Mouse (Mus musculus) limb, embryonic 15.5 days (tissue): Measurements from ENCODE around the gene Ushbp1. TPM values are rescaled to one million over a fixed set of nuclear protein-coding genes. Genes with fewer than 3 reads are reported as not detected.

Source experiments
- ATAC-seq: fragments of 200-750 bp; cut with Nextera tagmentation; 2 replicates; pipeline ENCODE4 v1.8.0; 2017; ENCODE audit warnings: low read depth, moderate TSS enrichment; ENCODE audit not compliant: insufficient number of reproducible peaks, low FRiP score, low TSS enrichment
- H3K27ac ChIP-seq: fragments of 300-500 bp; sonication (generic); 2 replicates; pipeline ENCODE4 v1.5.1; 2015; ENCODE audit warnings: moderate library complexity, mild to moderate bottlenecking, inconsistent platforms
- H3K27me3 ChIP-seq: fragments of 300-500 bp; sonication (generic); 2 replicates; pipeline ENCODE4 v1.6.1; 2015; ENCODE audit warnings: inconsistent platforms
- H3K36me3 ChIP-seq: fragments of 300-500 bp; sonication (generic); 2 replicates; pipeline ENCODE4 v1.6.1; 2015; ENCODE audit warnings: inconsistent platforms
- H3K4me1 ChIP-seq: fragments of 300-500 bp; sonication (generic); 2 replicates; pipeline ENCODE4 v1.6.1; 2015; ENCODE audit warnings: inconsistent platforms
- H3K4me2 ChIP-seq: fragments of 300-500 bp; sonication (generic); 2 replicates; pipeline ENCODE4 v1.6.1; 2015; ENCODE audit warnings: mild to moderate bottlenecking, inconsistent platforms
- H3K4me3 ChIP-seq: fragments of 300-500 bp; sonication (generic); 2 replicates; pipeline ENCODE4 v1.5.1; 2015; ENCODE audit warnings: mild to moderate bottlenecking, inconsistent platforms
- H3K9ac ChIP-seq: fragments of 300-500 bp; sonication (generic); 2 replicates; pipeline ENCODE4 v1.6.1; 2015; ENCODE audit warnings: inconsistent platforms
- H3K9me3 ChIP-seq: fragments of 300-500 bp; sonication (generic); 2 replicates; pipeline ENCODE4 v1.6.1; 2016; ENCODE audit warnings: inconsistent platforms
- WGBS: fragments of 180-500 bp; shearing (Covaris S2); methylation state at CpG from one replicate; pipeline ENCODE4 v1.1.7; 2015; 5-methylcytosine and 5-hydroxymethylcytosine counted together
- polyA plus RNA-seq: library from polyadenylated mRNA; unstranded; fragments of >200 nt; fragmentation: Nextera tagmentation; extraction: Ambion mirVana; gene quantifications from 2 replicates; pipeline ENCODE4 v1.2.1, GENCODE M21; 2015

The Ushbp1 gene
- polyA plus RNA-seq, 1 experiment from 2014 or later: 10.3 TPM

DNA sequence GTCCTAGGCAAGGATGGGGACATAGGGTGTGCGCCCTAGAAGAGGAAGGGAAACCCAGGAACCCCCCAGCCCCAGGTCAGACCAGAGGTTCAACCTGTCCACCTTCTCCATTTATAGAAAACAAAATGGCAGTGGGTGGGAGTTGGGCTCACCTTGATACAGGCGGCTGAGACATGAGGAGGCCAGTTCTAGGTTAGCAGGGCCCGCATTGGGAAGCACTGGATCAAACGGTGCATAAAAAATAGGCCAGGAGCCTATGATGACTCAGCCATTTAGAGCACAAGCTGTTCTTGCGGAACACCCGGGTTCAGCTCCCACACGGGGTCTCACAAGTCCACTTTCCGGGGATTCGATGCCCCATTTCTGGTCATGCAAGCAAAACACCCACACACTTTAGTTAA lies 9.3 kb upstream of the Ushbp1 start:
- no peak for ATAC-seq
- Histone ChIP-seq H3K9me3 (no peaks in the 10 kb centered on the region), H3K4me2 (no peak overlapping the region), H3K36me3 (peaks cover 21% of the 10 kb centered on the region), H3K27ac (no peak overlapping the region), H3K27me3 (no peaks in the 10 kb centered on the region), H3K9ac (no peak overlapping the region), H3K4me3 (no peak overlapping the region; the same call in 1 of the 2 replicates), H3K4me1 (peaks cover 21% of the 10 kb centered on the region)
- WGBS: 85% methylated on average over 9 of the region's 9 CpGs

DNA sequence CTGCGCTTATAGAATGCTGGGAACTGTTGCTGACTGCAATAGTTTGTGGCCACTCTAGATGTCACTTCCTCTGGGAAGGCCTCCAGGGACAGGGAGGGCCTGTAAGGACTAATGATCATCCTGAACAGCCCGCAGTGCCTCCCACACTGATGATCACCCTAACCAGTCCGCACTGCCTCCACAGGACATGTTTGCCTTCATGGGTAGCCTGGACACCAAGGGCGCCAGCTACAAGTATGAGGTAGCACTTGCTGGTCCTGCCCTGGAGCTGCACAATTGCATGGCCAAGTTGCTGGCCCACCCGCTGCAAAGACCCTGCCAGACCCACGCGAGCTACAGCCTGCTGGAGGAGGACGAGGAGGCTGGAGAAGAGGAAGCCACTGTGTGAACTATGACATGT lies 8.4 kb upstream of the Ushbp1 start:
- WGBS: 93% methylated on average over 8 of the region's 8 CpGs
- no peak overlapping the region for H3K4me2 ChIP-seq
- H3K36me3 ChIP-seq: peaks cover 22% of the 10 kb centered on the region
- H3K27me3 ChIP-seq: no peaks in the 10 kb centered on the region
- H3K9me3 ChIP-seq: no peaks in the 10 kb centered on the region
- H3K27ac ChIP-seq: no peak overlapping the region
- peaks cover 21% of the 10 kb centered on the region for H3K4me1 ChIP-seq
- H3K4me3 ChIP-seq: no peak overlapping the region
- H3K9ac ChIP-seq: no peak overlapping the region
- ATAC-seq: no peak

DNA sequence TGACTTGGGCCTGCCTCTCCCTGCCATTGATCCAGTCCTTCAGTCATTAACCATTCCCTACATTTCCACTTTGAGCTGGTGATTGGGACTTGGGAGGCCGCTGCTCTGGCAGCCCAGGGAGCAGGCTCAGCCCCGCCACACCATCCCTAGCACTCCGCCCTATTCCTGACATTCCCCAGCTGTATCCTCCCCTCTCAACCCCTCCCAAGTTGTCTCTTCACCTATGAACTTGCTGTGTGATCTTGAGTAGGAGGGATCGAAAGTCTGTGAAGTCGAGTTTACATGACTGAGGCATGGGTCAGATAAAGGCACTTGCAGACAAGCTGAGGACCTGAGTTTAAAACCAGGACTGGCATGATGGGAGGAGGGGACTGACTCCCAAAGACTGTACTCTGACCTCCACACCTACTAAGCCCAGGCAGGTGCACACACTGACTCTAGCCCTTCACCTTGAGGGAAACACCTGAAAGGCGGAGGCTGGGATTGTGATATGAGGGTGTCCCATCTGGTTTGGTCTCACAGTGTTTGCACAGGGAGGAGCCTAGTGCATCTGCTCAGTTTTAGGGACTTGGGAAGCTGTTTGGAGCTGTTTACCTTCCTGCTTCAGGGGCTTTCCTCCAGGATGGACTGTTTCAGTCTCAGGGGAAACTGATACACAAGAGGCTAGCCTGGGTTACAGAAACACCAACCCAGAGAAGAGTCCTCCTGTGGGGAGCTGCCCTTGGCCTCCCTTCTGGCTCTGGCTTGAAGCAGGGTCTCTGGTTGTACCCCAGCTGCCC lies 7.7 kb upstream of the Ushbp1 start:
- Histone ChIP-seq H3K4me1 (peaks cover 21% of the 10 kb centered on the region), H3K27me3 (no peaks in the 10 kb centered on the region), H3K4me2 (no peak overlapping the region), H3K36me3 (peaks cover 23% of the 10 kb centered on the region), H3K9me3 (no peaks in the 10 kb centered on the region), H3K27ac (no peak overlapping the region), H3K4me3 (no peak overlapping the region), H3K9ac (no peak overlapping the region)
- ATAC-seq: no peak
- 88% methylated on average over 6 of the region's 6 CpGs for WGBS

DNA sequence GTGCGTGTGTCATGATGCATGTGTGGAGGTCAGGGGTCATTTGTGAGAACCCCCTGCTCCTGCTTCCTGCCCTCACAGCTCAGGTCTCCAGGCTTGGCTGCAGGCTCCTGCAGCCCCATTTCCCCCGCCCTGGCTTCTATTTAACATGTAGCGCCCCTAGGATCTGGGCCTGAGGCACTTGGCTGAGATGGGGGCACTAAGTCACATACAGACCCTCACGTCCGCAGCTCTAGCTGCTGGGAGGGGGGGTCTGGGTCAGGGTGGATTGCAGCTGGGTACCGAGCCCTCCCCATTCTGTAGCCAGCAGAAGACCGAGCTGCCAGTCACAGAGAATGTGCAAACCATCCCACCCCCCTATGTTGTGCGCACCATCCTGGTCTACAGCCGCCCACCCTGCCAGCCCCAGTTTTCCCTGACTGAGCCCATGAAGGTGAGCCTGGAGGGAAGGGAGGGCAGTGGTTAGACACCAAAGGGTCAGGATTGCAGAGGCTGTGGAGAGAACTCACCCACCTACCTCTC lies 6.9 kb upstream of the Ushbp1 start:
- Histone ChIP-seq H3K4me1 (peaks cover 25% of the 10 kb centered on the region), H3K36me3 (peaks cover 24% of the 10 kb centered on the region), H3K9me3 (no peaks in the 10 kb centered on the region), H3K27ac (no peak overlapping the region), H3K27me3 (no peaks in the 10 kb centered on the region), H3K4me3 (no peak overlapping the region), H3K9ac (no peak overlapping the region), H3K4me2 (no peak overlapping the region)
- WGBS: 92% methylated on average over 9 of the region's 9 CpGs
- ATAC-seq: no peak

DNA sequence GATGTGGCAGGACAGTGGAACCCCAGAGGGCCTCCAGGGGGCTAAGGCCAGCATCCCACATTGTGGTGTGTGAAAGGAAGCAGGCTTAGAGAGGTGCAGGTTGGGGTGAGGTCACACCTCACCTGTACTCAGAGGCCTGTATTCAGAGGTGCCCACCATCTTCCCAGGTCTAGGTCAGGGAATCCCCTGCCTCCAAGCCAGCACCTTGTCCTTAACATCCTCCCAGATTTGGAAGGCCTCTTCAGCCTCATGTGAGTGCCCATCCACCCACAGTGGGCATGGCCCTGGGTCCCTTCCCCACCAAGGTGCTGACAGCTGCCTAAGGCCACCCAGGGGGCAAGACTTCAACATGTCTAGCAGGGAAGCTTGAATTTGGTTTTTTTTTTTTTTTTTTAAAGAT lies 5.9 kb upstream of the Ushbp1 start:
- no peak overlapping the region for H3K4me3 ChIP-seq
- no peaks in the 10 kb centered on the region for H3K9me3 ChIP-seq
- no peak for ATAC-seq
- H3K9ac ChIP-seq: no peak overlapping the region
- H3K27ac ChIP-seq: no peak overlapping the region
- H3K4me1 ChIP-seq: peaks cover 20% of the 10 kb centered on the region
- no peaks in the 10 kb centered on the region for H3K27me3 ChIP-seq
- no peak overlapping the region for H3K4me2 ChIP-seq
- peaks cover 24% of the 10 kb centered on the region for H3K36me3 ChIP-seq

DNA sequence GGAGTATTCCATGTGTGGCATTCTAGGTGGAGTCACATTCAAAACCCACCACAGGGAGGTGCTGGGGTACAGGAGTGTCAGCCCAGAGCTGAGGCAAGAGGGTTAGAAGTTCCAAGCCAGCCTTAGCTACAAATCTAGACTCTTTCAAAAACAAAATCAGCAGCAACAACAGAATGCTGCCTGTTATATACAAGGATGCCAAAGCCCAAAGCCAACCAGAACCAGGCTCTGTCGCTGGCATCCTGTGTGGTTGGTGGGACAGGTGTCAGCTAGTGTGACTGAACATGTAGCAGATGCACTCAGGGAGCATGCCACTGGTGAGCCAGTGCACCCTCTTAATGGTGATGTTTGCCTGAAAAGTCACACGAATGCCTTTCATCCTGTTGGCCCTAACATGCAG lies 5.2 kb upstream of the Ushbp1 start:
- 79% methylated on average over 2 of the region's 2 CpGs for WGBS
- H3K36me3 ChIP-seq: peaks cover 24% of the 10 kb centered on the region
- no peak for ATAC-seq
- no peaks in the 10 kb centered on the region for H3K9me3 ChIP-seq
- H3K4me2 ChIP-seq: no peak overlapping the region
- H3K4me1 ChIP-seq: peaks cover 14% of the 10 kb centered on the region
- no peak overlapping the region for H3K4me3 ChIP-seq
- H3K27me3 ChIP-seq: no peaks in the 10 kb centered on the region
- no peak overlapping the region for H3K9ac ChIP-seq
- H3K27ac ChIP-seq: no peak overlapping the region

DNA sequence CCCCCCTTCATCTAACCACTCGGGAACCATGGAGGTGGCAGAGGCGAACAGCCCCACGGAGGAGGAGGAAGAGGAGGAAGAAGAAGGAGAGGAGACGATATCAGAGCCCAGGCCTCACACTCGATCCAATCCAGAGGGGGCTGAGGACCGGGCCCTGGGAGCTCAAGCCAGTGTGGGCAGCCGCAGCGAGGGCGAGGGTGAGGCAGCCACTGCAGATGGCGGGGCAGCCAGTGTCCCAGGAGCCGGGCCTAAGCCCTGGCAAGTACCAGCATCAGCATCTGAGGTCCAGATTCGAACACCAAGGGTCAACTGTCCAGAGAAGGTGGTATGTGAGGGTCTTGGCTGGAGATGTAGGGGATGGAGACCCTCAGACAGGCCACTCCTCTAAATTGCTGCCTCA lies 2.1 kb upstream of the Ushbp1 start:
- no peak overlapping the region for H3K27ac ChIP-seq

DNA sequence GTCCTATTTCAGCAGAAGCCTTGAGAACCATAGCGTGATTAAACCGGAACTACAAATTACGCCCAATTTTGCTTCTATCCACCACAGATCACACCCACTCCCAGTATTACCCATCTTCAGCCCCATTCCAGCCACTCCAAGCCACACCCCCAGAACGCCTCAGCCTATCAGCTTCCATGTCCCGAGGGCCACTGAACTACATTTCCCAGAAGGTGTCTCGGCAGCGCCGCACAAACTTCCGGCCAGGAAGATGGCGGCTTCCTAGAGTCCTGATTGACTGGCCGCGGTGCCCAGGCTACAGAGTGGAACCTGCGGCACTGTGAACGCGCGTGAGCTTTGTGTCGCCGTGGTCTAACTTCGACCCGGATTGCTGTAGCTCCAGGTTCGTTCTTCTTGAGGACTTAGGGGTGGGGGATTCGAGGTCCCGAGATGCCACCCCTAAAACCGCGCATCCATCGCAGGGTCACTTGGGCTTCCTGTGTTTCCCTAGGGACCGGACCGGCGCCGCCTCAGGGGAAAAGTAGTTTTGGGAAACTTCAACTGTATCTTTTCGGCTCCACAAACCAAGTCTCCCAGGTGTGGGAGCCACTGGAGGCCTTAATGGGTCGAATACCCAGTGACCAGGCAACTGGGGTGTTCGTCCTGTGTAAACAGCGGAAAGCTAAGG lies 1.2 kb upstream of the Ushbp1 start, which contains the start of gene Babam1:
Babam1 (plus strand) TSS at position 223 of the 667 bp plus-strand sequence.
- H3K9ac ChIP-seq: peak within 1 kb of the TSS; percentile 60
- peak; percentile 90 for ATAC-seq
- H3K27me3 ChIP-seq: no peaks in the 10 kb centered on the region
- WGBS: under 1% methylated on average over 34 of the region's 34 CpGs
- H3K27ac ChIP-seq: peak within 1 kb of the TSS; percentile 71
- peak within 1 kb of the TSS; percentile 60 for H3K4me3 ChIP-seq
- H3K9me3 ChIP-seq: no peaks in the 10 kb centered on the region
- peak within 1 kb of the TSS; percentile 77 for H3K4me2 ChIP-seq
- H3K4me1 ChIP-seq: peaks cover 9% of the 10 kb centered on the region
- peaks cover 24% of the 10 kb centered on the region for H3K36me3 ChIP-seq

More for the DNA sequence above, 2.1 kb upstream of the Ushbp1 start:
- Histone ChIP-seq H3K4me2 (peak overlapping the region; percentile 77), H3K9me3 (no peaks in the 10 kb centered on the region), H3K4me1 (peaks cover 9% of the 10 kb centered on the region), H3K9ac (peak overlapping the region; percentile 60), H3K36me3 (peaks cover 24% of the 10 kb centered on the region), H3K4me3 (peak overlapping the region; percentile 60), H3K27me3 (no peaks in the 10 kb centered on the region)
- no peak for ATAC-seq
- 87% methylated on average over 12 of the region's 12 CpGs for WGBS

DNA sequence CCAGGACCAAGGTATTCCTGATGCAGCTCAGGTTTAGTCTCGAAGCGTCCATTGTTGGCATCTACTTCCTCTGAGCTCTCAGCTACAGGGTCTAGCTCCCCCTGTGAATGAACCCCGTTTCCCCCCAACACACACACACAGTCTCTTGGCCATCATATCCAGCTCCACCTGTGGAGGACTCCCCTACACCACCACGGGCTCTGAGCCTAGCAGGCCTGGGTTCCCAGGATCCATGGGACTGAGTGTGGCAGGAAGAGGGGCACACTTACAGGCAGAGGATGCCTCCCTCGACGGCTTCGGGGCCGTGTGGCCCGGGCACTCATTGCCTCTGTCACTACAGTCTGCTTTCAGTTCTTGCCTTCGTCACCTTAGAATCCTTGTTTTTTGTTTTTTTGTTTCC lies 531 bp downstream of the Ushbp1 start:
- Histone ChIP-seq H3K9ac (no peak overlapping the region), H3K4me1 (peaks cover 9% of the 10 kb centered on the region), H3K27ac (no peak overlapping the region), H3K27me3 (no peaks in the 10 kb centered on the region), H3K36me3 (peaks cover 16% of the 10 kb centered on the region), H3K4me2 (no peak overlapping the region), H3K4me3 (no peak overlapping the region), H3K9me3 (no peaks in the 10 kb centered on the region)
- no peak for ATAC-seq
- 77% methylated on average over 10 of the region's 10 CpGs for WGBS

DNA sequence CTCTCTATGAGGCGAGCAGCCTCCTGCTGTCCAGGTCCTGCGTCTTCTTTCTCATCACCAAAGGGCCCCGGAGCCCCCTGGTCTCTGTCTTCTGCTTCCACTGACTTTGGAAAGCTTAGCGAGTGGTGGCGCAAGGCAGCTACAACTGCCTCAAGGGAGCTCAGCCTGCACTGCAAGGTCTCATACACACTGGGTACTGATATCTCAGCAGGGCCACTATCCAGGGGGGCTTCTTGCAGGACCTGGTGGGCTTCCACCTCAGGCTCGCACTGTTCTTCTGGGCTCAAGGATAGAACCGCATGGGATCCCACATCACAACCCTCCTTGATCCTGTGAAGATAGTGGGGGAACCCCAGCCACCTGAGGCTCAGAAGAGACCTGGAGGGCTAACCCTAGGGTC lies 1.1 kb downstream of the Ushbp1 start:
- 81% methylated on average over 7 of the region's 7 CpGs for WGBS
- ATAC-seq: no peak
- Histone ChIP-seq H3K9ac (no peak overlapping the region), H3K4me3 (no peak overlapping the region; the same call in 1 of the 2 replicates), H3K27ac (no peak overlapping the region), H3K9me3 (no peaks in the 10 kb centered on the region), H3K27me3 (no peaks in the 10 kb centered on the region), H3K4me2 (no peak overlapping the region), H3K4me1 (peaks cover 9% of the 10 kb centered on the region), H3K36me3 (peaks cover 11% of the 10 kb centered on the region)

DNA sequence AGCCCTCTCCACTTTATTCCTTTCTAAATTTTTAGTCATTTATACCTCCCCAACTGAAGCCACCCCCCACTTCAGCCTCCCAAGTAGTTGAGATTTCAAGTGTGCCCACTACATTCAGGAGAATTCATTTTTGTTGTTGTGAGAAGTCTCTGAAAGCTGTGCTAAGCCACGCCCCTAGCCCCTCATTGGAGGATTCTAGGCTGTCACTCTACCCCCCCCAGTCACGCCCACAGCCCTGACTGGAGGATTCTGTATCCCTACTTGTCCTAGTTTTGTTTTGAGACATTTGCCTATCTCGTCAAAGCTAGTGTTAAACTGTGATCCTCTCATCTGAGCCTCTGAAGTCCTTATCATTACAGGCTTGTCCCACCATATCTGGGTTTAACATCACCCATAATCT lies 2.7 kb downstream of the Ushbp1 start:
- ATAC-seq: no peak
- no peaks in the 10 kb centered on the region for H3K27me3 ChIP-seq
- H3K4me1 ChIP-seq: peaks cover 8% of the 10 kb centered on the region
- H3K9ac ChIP-seq: no peak overlapping the region
- H3K4me3 ChIP-seq: no peak overlapping the region
- 9% methylated on average over 3 of the region's 3 CpGs for WGBS
- no peak overlapping the region for H3K4me2 ChIP-seq
- H3K9me3 ChIP-seq: no peaks in the 10 kb centered on the region
- H3K36me3 ChIP-seq: no peaks in the 10 kb centered on the region
- no peak overlapping the region for H3K27ac ChIP-seq

DNA sequence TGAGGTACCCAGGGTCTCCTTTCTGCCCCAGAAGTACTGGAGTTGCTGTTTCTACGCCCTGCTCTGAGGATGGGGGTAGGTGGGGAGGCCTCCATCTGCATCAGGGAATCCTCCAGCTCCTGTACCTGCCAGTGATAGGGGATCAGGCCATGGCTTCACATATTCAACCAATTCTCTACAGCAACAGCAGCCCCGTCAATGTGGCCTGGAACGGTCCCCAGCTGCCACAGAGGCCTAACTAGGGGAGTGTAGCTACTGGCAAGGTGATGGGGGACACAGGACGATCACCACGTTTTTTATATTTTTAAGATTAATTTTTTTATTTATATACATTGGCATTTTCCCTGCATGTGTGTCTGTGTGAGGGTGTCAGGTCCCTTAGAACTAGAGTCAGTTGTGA lies 3.2 kb downstream of the Ushbp1 start:
- no peaks in the 10 kb centered on the region for H3K9me3 ChIP-seq
- no peaks in the 10 kb centered on the region for H3K27me3 ChIP-seq
- H3K9ac ChIP-seq: no peak overlapping the region
- no peak overlapping the region for H3K27ac ChIP-seq
- no peak overlapping the region for H3K4me2 ChIP-seq
- H3K4me3 ChIP-seq: no peak overlapping the region
- ATAC-seq: no peak
- peaks cover 3% of the 10 kb centered on the region for H3K4me1 ChIP-seq
- no peaks in the 10 kb centered on the region for H3K36me3 ChIP-seq
- WGBS: 68% methylated on average over 5 of the region's 5 CpGs
